Mouse (Mus musculus) lung, adult 2 months (tissue): Measurements from ENCODE around the gene Ric1.

ENCODE experiments used
- CTCF ChIP-seq: fragments of 200-500 bp; IDR thresholded peaks from 2 replicates; pipeline ENCODE4 v1.5.1; 2011; ENCODE audit warnings: mild to moderate bottlenecking, low read length, control low read depth; ENCODE audit not compliant: insufficient read depth
- POLR2A ChIP-seq: fragments of 200-500 bp; IDR thresholded peaks from 2 replicates; pipeline ENCODE4 v1.6.1; 2011; ENCODE audit warnings: low read depth, mild to moderate bottlenecking, control low read depth, low read length, borderline replicate concordance; ENCODE audit errors: extremely low read depth

DNA sequence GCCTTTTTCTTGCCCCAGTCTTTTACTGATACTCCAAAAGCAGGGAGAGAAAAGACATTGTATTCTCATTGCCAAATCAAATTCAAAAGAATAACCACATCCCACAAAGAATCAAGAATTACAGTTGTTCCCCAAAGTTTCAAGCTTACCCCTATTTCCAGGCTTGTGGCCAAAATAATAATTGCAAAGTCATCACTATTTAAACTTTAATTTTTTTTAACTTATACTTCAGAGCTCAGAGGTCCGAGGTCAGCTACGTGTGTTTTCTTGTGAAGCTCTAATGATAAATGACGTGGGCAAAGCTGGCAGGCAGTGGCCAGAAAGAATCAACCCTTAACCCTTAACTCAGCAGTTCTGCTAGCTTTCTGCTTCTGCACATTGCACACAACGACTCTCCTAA lies 43.5 kb upstream of the Ric1 start:
- TF ChIP-seq POLR2A (no peak), CTCF (no peak)
